Mouse (Mus musculus) kidney, adult 2 months (tissue): ENCODE measurements around the gene Mertk. TPM values are rescaled to one million over a fixed set of nuclear protein-coding genes. Genes with fewer than 3 reads are reported as not detected.

ENCODE experiments used
- DNase-seq: peaks from one replicate; pipeline ENCODE4 v3.0.0; 2021
- H3K27ac ChIP-seq: fragments of 200-500 bp; 2 replicates; pipeline ENCODE4 v1.5.1; 2012; ENCODE audit warnings: low read depth, low read length, control low read depth, inconsistent platforms; ENCODE audit not compliant: insufficient read depth
- H3K27me3 ChIP-seq: fragments of 200-500 bp; replicated peaks from 2 replicates; pipeline ENCODE4 v1.6.1; 2012; ENCODE audit warnings: mild to moderate bottlenecking, moderate library complexity, low read length, inconsistent platforms; ENCODE audit not compliant: control insufficient read depth, insufficient read depth
- H3K36me3 ChIP-seq: fragments of 200-500 bp; 2 replicates; pipeline ENCODE4 v1.6.1; 2012; ENCODE audit warnings: mild to moderate bottlenecking, moderate library complexity, low read length, inconsistent platforms; ENCODE audit not compliant: control insufficient read depth, insufficient read depth
- H3K4me1 ChIP-seq: fragments of 200-500 bp; 2 replicates; pipeline ENCODE4 v1.6.1; 2011; ENCODE audit warnings: low read length; ENCODE audit not compliant: control insufficient read depth, insufficient read depth
- H3K4me3 ChIP-seq: fragments of 200-500 bp; 2 replicates; pipeline ENCODE4 v1.5.1; 2011; ENCODE audit warnings: mild to moderate bottlenecking, low read depth, low read length, control low read depth; ENCODE audit not compliant: insufficient read depth
- CTCF ChIP-seq: fragments of 200-500 bp; conservative IDR thresholded peaks from 2 replicates; pipeline ENCODE4 v1.5.1; 2011; ENCODE audit warnings: low read depth, mild to moderate bottlenecking, control low read depth, low read length, moderate library complexity, mixed read lengths; ENCODE audit not compliant: insufficient read depth, insufficient read length
- POLR2A ChIP-seq: fragments of 200-500 bp; IDR thresholded peaks from one replicate; pipeline ENCODE4 v1.6.1; 2011; ENCODE audit warnings: low read depth, low read length, control low read depth
- WGBS: fragments of 180-500 bp; shearing (Covaris S2); methylation state at CpG from one replicate; pipeline ENCODE4 v1.1.7; 2018; 5-methylcytosine and 5-hydroxymethylcytosine counted together
- polyA plus RNA-seq: library from polyadenylated mRNA; depleted of rRNA; stranded (reverse); fragments of >200 nt; gene quantifications from 2 replicates; pipeline ENCODE4 v1.2.3, GENCODE M21; 2012

The Mertk gene
- polyA plus RNA-seq, 1 experiment, result 13.3 TPM

DNA sequence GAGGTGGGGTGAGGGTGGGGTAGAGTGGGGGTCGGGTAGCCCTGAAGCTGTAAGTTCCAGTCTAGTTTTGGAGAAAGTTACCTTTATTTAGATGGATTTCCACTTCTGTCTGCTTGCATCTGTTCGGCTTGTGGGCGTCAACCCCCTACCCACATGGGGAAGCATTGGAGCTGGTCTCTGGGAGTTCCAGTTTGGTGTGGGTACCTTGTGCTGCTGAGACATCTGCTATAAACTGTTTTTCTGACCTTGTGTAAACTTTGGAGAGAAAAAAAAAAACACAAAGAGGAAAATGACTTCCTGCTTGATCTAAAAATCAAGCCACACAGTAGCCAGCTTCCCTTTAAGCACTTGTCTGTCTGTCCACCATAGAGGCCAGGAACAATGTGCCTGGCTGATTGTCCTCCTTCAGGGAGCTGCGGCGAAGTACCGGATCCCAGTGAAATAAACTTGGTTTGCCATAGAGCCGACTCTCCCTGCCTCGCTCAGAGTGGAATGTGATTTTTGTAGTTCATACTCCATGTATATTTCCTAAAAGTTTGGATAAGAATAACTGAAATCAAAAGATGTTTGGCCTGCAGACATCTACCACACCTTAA lies 48.8 kb downstream of the Mertk start:
- WGBS, result 55% methylated on average over 8 of the region's 8 CpGs
- peaks cover 17% of the 10 kb centered on the region for H3K4me1 ChIP-seq
- H3K27me3 ChIP-seq, result no peaks in the 10 kb centered on the region
- no peak overlapping the region for H3K4me3 ChIP-seq
- no peak for TF ChIP-seq POLR2A
- no peak for TF ChIP-seq CTCF
- DNase-seq, result peak; percentile 44
- H3K27ac ChIP-seq, result peak overlapping the region; percentile 89
- no peaks in the 10 kb centered on the region; the same call in 1 of the 2 replicates for H3K36me3 ChIP-seq

DNA sequence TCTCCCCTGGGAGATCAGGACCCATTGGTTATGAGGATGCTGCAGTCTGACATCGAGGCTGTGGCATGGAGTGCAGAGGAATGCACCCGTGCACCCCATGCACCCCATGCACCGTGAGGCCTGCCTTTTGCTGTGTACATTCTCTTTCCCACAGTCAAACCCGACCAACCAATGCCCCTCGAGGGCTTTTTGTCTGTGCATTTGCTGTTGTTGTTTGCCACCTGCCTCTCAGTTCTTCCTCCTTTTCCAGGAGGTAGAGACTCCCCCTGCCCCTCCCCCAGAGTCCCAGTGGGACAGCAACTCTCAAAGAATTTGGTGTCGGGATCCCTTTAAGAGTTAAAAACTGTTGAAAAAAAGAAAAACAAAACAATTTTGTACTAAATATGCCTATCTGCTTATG lies 49.4 kb downstream of the Mertk start:
- Histone ChIP-seq H3K4me3 (no peak overlapping the region), H3K27me3 (no peaks in the 10 kb centered on the region), H3K4me1 (peaks cover 22% of the 10 kb centered on the region), H3K27ac (peak overlapping the region; percentile 21), H3K36me3 (no peaks in the 10 kb centered on the region; the same call in 1 of the 2 replicates)
- DNase-seq, result no peak
- TF ChIP-seq CTCF, result no peak
- TF ChIP-seq POLR2A, result no peak
- 67% methylated on average over 6 of the region's 6 CpGs for WGBS

DNA sequence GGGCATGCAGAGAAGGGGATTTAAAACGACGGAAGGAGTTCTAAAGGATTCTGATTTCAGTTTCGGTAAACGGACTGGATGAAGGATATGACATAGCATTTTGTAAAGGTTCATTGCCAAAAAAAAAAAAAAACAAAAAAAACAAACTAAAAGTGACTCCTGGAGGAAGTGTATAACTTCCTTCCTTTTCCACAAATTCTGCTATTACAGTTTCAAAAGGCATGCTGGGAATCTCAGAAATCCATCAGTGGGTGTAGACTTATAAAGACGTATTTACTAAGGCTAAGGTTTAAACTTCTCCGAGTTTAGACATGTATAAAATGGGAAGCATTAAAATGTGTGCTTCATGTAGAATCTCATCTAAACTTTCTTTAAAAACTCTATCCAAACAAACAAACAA lies 52.3 kb downstream of the Mertk start:
- DNase-seq, result peak; percentile 60
- 51% methylated on average over 6 of the region's 6 CpGs for WGBS
- no peaks in the 10 kb centered on the region for H3K27me3 ChIP-seq
- H3K4me3 ChIP-seq, result no peak overlapping the region
- no peaks in the 10 kb centered on the region; the same call in 1 of the 2 replicates for H3K36me3 ChIP-seq
- H3K4me1 ChIP-seq, result peaks cover 17% of the 10 kb centered on the region
- TF ChIP-seq POLR2A (no peak), CTCF (no peak)
- H3K27ac ChIP-seq, result peak overlapping the region; percentile 85

DNA sequence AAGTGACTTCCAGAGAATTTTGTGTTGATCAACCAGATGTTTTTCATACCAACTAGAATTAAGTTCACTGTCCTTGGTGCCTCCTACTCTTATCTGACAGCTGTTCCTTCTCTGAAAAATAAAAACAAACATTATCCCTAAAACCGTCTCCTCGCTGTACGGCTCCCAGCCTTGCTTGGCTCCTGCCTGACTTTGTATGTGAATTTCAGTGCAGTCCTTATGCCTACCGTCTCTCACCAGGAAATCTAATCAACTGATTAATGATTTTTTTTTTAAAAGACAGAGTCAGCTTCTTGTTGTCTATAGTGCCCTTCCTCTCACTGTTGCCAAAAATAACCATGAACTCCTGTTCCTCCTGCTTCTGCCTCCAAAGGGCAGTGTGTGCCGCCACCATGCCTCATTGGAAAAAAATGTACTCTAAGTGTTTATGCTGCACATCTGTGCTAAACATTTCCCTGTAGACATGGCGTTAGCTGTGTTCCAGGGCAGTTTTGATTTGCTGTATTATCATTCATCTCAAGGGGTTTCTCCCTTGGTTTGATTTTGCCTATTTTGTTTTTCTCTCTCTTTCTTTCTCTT lies 54.6 kb downstream of the Mertk start:
- peak; percentile 46 for DNase-seq
- peaks cover 8% of the 10 kb centered on the region; the same call in 1 of the 2 replicates for H3K4me1 ChIP-seq
- no peaks in the 10 kb centered on the region; the same call in 1 of the 2 replicates for H3K36me3 ChIP-seq
- no peak overlapping the region for H3K4me3 ChIP-seq
- no peak for TF ChIP-seq POLR2A
- no peak for TF ChIP-seq CTCF
- H3K27ac ChIP-seq, result peak overlapping the region; percentile 70; the same call in 1 of the 2 replicates
- 34% methylated on average over 6 of the region's 6 CpGs for whole genome bisulfite sequencing
- no peaks in the 10 kb centered on the region for H3K27me3 ChIP-seq

DNA sequence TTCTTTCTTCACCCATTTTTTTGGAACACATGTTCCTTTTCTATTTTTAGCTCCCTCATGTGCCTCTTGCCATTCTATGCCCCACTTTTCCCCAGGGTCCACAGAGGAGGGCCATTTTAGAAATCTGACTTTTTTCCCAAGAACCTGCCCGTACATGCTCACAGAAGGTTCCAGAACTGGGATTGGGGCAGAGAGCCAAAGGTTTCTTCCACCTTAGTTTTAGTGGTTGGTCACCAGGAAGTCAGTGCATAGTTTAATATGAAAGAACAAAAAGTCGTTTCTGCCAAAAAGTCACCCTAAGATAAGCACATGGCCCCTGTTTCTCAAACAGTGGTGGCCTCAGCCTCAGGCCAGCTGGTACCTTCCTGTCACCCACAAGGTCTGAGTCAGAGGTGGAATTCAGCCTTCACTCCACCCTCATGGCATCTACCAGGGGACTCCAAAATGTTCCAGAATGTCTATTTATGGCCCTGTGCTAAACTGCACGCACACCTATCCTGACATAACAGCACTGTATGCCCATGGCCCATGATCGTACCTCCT lies 56.5 kb downstream of the Mertk start:
- Histone ChIP-seq H3K27me3 (no peaks in the 10 kb centered on the region), H3K36me3 (peaks cover 2% of the 10 kb centered on the region), H3K4me1 (0 out of 2 replicates have a peak, but pooled peaks cover 6% of the 10 kb centered on the region), H3K4me3 (no peak overlapping the region), H3K27ac (peak overlapping the region; percentile 17; the same call in 1 of the 2 replicates)
- TF ChIP-seq CTCF, result no peak
- TF ChIP-seq POLR2A, result no peak
- DNase-seq, result peak; percentile 54
- WGBS, result 73% methylated on average over 4 of the region's 4 CpGs

DNA sequence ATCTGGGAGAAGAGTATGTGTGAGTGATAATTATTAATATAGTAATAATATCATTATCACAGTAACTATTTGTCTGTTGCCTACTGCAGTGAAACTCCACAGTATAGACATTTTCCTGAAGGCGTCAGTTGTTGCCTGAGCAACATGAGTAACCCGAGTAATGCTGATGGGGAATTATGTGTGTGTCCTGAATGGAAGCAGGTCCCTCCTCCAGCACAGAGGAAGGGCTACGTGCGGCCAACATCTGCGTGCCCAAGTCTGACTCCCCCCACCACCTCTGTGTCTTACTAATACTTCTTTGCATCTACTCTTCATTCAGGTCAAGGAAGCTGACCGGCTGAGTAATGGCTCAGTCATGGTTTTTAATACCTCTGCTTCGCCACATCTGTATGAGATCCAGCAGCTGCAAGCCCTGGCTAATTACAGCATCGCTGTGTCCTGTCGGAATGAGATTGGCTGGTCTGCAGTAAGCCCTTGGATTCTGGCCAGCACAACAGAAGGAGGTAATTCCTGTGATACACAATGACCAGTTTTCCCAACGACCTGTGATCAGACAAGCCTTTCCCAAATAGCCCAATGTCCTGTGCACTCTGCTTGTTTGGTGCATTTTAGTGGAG lies 60.1 kb downstream of the Mertk start:
- H3K4me3 ChIP-seq, result no peak overlapping the region
- no peaks in the 10 kb centered on the region for H3K27me3 ChIP-seq
- TF ChIP-seq POLR2A (no peak), CTCF (no peak)
- peaks cover 8% of the 10 kb centered on the region for H3K36me3 ChIP-seq
- no peaks in the 10 kb centered on the region for H3K4me1 ChIP-seq
- DNase-seq, result peak; percentile 59
- WGBS, result 60% methylated on average over 10 of the region's 10 CpGs
- no peak overlapping the region for H3K27ac ChIP-seq

DNA sequence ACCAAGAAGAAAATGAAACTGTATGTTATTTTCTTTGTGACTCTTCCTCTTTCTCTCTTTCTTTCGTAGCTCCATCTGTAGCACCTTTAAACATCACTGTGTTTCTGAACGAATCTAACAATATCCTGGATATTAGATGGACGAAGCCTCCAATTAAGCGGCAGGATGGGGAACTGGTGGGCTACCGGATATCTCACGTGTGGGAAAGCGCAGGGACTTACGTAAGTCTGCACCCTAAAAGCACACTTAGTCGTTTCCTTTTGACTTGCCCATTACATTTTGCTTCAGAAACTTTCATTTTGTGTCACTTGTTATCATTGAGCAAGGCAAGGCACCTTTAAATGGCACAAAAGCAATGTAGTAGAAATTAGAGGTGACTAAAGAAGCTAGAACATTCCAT lies 63.3 kb downstream of the Mertk start:
- Histone ChIP-seq H3K27me3 (no peaks in the 10 kb centered on the region), H3K4me3 (no peak overlapping the region), H3K27ac (no peak overlapping the region), H3K4me1 (no peaks in the 10 kb centered on the region), H3K36me3 (peaks cover 9% of the 10 kb centered on the region)
- 95% methylated on average over 9 of the region's 9 CpGs for WGBS
- DNase-seq, result no peak
- TF ChIP-seq CTCF, result no peak
- TF ChIP-seq POLR2A, result no peak
